Mouse (Mus musculus) neural tube, embryonic 15.5 days (tissue): ENCODE measurements around the gene Ppfibp1. TPM values are rescaled to one million over a fixed set of nuclear protein-coding genes. Genes with fewer than 3 reads are reported as not detected.
A peak's percentile ranks its signal among the peaks of the same experiment; 100 is the strongest.

Source experiments
- ATAC-seq: fragments of 200-750 bp; cut with Nextera tagmentation; 2 replicates; pipeline ENCODE4 v1.8.0; 2017; ENCODE audit warnings: mild to moderate bottlenecking, moderate TSS enrichment, moderate library complexity; ENCODE audit not compliant: low FRiP score
- H3K27ac ChIP-seq: fragments of 300-500 bp; sonication (generic); replicated peaks from 2 replicates; pipeline ENCODE4 v1.5.1; 2015; ENCODE audit warnings: mild to moderate bottlenecking, inconsistent platforms
- H3K27me3 ChIP-seq: fragments of 300-500 bp; sonication (generic); replicated peaks from 2 replicates; pipeline ENCODE4 v1.6.1; 2015; ENCODE audit warnings: inconsistent platforms
- H3K36me3 ChIP-seq: fragments of 300-500 bp; sonication (generic); 2 replicates; pipeline ENCODE4 v1.6.1; 2015; ENCODE audit warnings: inconsistent platforms
- H3K4me1 ChIP-seq: fragments of 300-500 bp; sonication (generic); 2 replicates; pipeline ENCODE4 v1.6.1; 2015; ENCODE audit warnings: inconsistent platforms
- H3K4me2 ChIP-seq: fragments of 300-500 bp; sonication (generic); 2 replicates; pipeline ENCODE4 v1.6.1; 2015; ENCODE audit warnings: inconsistent platforms, mild to moderate bottlenecking, moderate library complexity
- H3K4me3 ChIP-seq: fragments of 300-500 bp; sonication (generic); replicated peaks from 2 replicates; pipeline ENCODE4 v1.5.1; 2015; ENCODE audit warnings: mild to moderate bottlenecking, inconsistent platforms
- H3K9ac ChIP-seq: fragments of 300-500 bp; sonication (generic); replicated peaks from 2 replicates; pipeline ENCODE4 v1.6.1; 2015; ENCODE audit warnings: mild to moderate bottlenecking, inconsistent platforms
- H3K9me3 ChIP-seq: fragments of 300-500 bp; sonication (generic); replicated peaks from 2 replicates; pipeline ENCODE4 v1.6.1; 2016; ENCODE audit warnings: inconsistent platforms
- WGBS: fragments of 180-500 bp; shearing (Covaris S2); methylation state at CpG from one replicate; pipeline ENCODE4 v1.1.7; 2015; ENCODE audit warnings: mixed read lengths; 5-methylcytosine and 5-hydroxymethylcytosine counted together
- polyA plus RNA-seq: library from polyadenylated mRNA; unstranded; fragments of >200 nt; fragmentation: Nextera tagmentation; extraction: Ambion mirVana; gene quantifications from 2 replicates; pipeline ENCODE4 v1.2.1, GENCODE M21; 2015

Ppfibp1 gene
- polyA plus RNA-seq, 1 experiment from 2014 or later = 12.8 TPM

- Histone ChIP-seq H3K27me3 (no peaks in the 10 kb centered on the region), H3K4me3 (no peak within 1 kb of the TSS), H3K9ac (no peak within 1 kb of the TSS), H3K4me1 (no peaks in the 10 kb centered on the region), H3K9me3 (no peaks in the 10 kb centered on the region), H3K27ac (no peak within 1 kb of the TSS), H3K4me2 (no peak within 1 kb of the TSS), H3K36me3 (no peaks in the 10 kb centered on the region)
- no peak for ATAC-seq
- WGBS = 30% methylated on average over 13 of the region's 13 CpGs
Observed at GRCm38 (mm10) chr6:147032303-147032925, 144.1 kb downstream of the Ppfibp1 start, which contains the start of gene Rep15. Gene Rep15, plus strand, starts transcription at chr6:147032584.

- WGBS = 2% methylated on average over 66 of the region's 66 CpGs
- Histone ChIP-seq H3K9me3 (no peaks in the 10 kb centered on the region), H3K9ac (peak within 1 kb of the TSS; percentile 86), H3K36me3 (peaks cover 12% of the 10 kb centered on the region), H3K4me1 (peaks cover 22% of the 10 kb centered on the region), H3K4me3 (peak within 1 kb of the TSS; percentile 61), H3K4me2 (peak within 1 kb of the TSS; percentile 72), H3K27ac (peak within 1 kb of the TSS; percentile 92), H3K27me3 (peaks cover 6% of the 10 kb centered on the region)
- peak; percentile 100 for ATAC-seq
Observed at GRCm38 (mm10) chr6:147042291-147043290, 154.3 kb downstream of the Ppfibp1 start, which contains the start of gene Mrps35. Gene Mrps35, plus strand, starts transcription at chr6:147042764.

DNA sequence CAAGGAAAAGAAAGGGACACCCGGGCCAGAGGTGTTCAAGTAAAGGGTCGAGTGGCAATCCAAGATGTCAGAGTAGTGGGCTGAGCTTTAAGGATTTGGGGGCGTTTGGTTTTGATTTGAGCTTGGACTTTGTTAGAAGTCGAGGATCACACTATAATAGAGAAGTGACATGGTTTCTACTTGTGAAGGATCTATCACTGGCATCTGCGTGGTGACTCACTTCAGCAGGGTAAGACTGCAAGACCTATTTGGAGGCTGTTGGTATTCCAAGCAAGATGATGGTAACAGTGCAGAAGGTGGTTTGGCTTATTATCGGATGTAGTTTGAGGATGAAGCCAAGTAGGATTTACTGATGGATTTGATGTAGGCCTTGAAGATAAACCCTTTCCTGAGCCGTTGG lies 155.3 kb downstream of the Ppfibp1 start:
- Histone ChIP-seq H3K9ac (peak overlapping the region; percentile 86), H3K27me3 (peaks cover 6% of the 10 kb centered on the region), H3K9me3 (no peaks in the 10 kb centered on the region), H3K4me3 (peak overlapping the region; percentile 61), H3K27ac (no peak overlapping the region), H3K36me3 (peaks cover 23% of the 10 kb centered on the region), H3K4me1 (peaks cover 22% of the 10 kb centered on the region), H3K4me2 (peak overlapping the region; percentile 72)
- 55% methylated on average over 7 of the region's 7 CpGs for WGBS
- ATAC-seq = no peak

DNA sequence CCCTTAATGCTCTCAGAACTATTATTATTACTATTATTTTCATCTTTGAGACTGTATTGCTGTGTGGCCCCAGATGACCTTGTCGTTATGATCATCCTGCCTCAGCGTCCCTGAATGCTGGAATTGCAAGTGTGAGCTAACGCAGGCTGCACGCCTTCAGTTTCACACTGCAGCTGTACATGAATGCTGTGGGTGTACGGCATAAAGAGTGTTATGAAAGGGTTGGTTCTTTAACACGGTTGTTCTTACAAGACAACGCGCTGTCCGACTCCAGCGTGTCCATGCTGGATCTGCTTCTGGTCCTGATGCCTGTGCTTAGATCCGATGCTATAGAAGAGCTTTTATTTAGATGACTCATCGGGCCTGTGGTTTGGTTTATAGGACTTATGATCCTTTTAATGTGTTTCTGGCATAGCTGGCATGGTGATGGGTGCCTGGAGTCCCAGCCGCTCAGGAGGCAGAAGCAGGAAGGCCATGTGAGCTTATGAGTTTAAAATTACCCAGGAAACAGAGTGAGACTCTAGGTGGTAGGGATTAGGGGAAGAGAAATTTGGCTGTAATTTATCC lies 161.0 kb downstream of the Ppfibp1 start:
- 97% methylated on average over 13 of the region's 13 CpGs for WGBS
- Histone ChIP-seq H3K27me3 (no peaks in the 10 kb centered on the region), H3K4me1 (peaks cover 6% of the 10 kb centered on the region; the same call in 1 of the 2 replicates), H3K9me3 (no peaks in the 10 kb centered on the region), H3K36me3 (peaks cover 62% of the 10 kb centered on the region), H3K4me2 (no peak overlapping the region), H3K4me3 (no peak overlapping the region), H3K27ac (no peak overlapping the region), H3K9ac (no peak overlapping the region)
- ATAC-seq = no peak

GRCm38 (mm10) chr6:147051666-147052065 lies 163.4 kb downstream of the Ppfibp1 start:
- H3K4me1 ChIP-seq = no peaks in the 10 kb centered on the region
- peaks cover 76% of the 10 kb centered on the region for H3K36me3 ChIP-seq
- no peak for ATAC-seq
- no peaks in the 10 kb centered on the region for H3K9me3 ChIP-seq
- no peaks in the 10 kb centered on the region for H3K27me3 ChIP-seq
- no peak overlapping the region for H3K27ac ChIP-seq
- H3K4me2 ChIP-seq = no peak overlapping the region
- H3K4me3 ChIP-seq = no peak overlapping the region
- 96% methylated on average over 8 of the region's 8 CpGs for WGBS
- H3K9ac ChIP-seq = no peak overlapping the region

- no peaks in the 10 kb centered on the region for H3K4me1 ChIP-seq
- H3K9me3 ChIP-seq = no peaks in the 10 kb centered on the region
- H3K27ac ChIP-seq = no peak overlapping the region
- H3K4me2 ChIP-seq = no peak overlapping the region
- H3K4me3 ChIP-seq = no peak overlapping the region
- H3K9ac ChIP-seq = no peak overlapping the region
- 92% methylated on average over 9 of the region's 9 CpGs for WGBS
- peaks cover 73% of the 10 kb centered on the region for H3K36me3 ChIP-seq
- ATAC-seq = no peak
- no peaks in the 10 kb centered on the region for H3K27me3 ChIP-seq
Observed at GRCm38 (mm10) chr6:147052440-147052839, 164.2 kb downstream of the Ppfibp1 start.

DNA sequence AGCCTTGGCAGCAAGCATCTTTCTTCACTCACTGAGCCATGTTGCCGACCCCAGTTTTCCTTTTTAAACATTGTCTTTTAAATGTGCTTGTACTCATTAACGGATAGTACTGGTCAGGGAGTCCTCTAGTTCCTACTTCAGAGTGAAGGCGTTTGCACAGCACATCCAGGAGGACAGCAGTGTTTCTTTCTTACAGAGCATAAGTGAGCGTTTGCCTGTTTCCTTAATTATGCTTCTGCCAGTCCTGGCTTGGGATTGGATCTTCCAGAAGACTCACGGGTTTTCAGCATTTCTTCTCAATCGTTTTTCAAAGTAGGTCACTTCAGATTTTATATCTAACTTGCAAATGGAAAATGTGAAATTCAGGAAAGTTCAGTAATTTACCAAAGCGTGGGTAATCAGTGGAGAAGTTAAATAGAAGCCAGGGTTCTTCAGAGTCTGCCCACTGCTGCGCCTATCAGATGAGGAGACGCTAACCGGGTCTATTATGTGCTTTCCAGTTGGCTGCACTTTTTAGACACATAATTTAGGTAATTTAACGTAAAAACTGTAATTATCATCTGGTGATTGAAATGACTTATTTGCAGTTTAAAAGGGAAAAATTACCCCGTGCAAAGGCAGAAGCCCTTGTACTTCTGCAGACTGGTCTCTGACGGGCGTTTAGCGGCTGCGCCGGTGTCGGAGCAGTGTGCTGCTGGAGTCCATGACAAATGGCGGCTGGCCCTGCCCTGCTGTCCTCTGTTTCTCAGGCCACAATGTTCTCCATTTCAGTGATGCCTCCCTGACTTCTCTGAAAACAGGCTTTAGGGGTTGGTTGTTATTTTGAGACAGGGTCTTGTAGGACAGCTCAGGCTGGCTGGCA lies 165.7 kb downstream of the Ppfibp1 start:
- H3K4me2 ChIP-seq = no peak overlapping the region
- no peaks in the 10 kb centered on the region for H3K9me3 ChIP-seq
- H3K27ac ChIP-seq = no peak overlapping the region
- H3K36me3 ChIP-seq = peaks cover 62% of the 10 kb centered on the region
- no peak overlapping the region for H3K4me3 ChIP-seq
- no peak for ATAC-seq
- H3K4me1 ChIP-seq = no peaks in the 10 kb centered on the region
- no peak overlapping the region for H3K9ac ChIP-seq
- 87% methylated on average over 19 of the region's 19 CpGs for WGBS
- H3K27me3 ChIP-seq = no peaks in the 10 kb centered on the region

GRCm38 (mm10) chr6:147055374-147055977 lies 167.2 kb downstream of the Ppfibp1 start:
- H3K27ac ChIP-seq = no peak overlapping the region
- no peak overlapping the region for H3K4me2 ChIP-seq
- H3K4me3 ChIP-seq = no peak overlapping the region
- no peaks in the 10 kb centered on the region for H3K4me1 ChIP-seq
- ATAC-seq = no peak
- H3K9ac ChIP-seq = no peak overlapping the region
- peaks cover 50% of the 10 kb centered on the region for H3K36me3 ChIP-seq
- no peaks in the 10 kb centered on the region for H3K9me3 ChIP-seq
- 89% methylated on average over 10 of the region's 10 CpGs for WGBS
- H3K27me3 ChIP-seq = no peaks in the 10 kb centered on the region

GRCm38 (mm10) chr6:147059326-147059725 lies 171.0 kb downstream of the Ppfibp1 start:
- Histone ChIP-seq H3K4me1 (peaks cover 10% of the 10 kb centered on the region; the same call in 1 of the 2 replicates), H3K9me3 (no peaks in the 10 kb centered on the region), H3K4me2 (no peak overlapping the region), H3K36me3 (peaks cover 42% of the 10 kb centered on the region), H3K9ac (no peak overlapping the region), H3K27me3 (no peaks in the 10 kb centered on the region), H3K4me3 (no peak overlapping the region), H3K27ac (no peak overlapping the region)
- WGBS = 72% methylated on average over 7 of the region's 7 CpGs
- ATAC-seq = no peak

DNA sequence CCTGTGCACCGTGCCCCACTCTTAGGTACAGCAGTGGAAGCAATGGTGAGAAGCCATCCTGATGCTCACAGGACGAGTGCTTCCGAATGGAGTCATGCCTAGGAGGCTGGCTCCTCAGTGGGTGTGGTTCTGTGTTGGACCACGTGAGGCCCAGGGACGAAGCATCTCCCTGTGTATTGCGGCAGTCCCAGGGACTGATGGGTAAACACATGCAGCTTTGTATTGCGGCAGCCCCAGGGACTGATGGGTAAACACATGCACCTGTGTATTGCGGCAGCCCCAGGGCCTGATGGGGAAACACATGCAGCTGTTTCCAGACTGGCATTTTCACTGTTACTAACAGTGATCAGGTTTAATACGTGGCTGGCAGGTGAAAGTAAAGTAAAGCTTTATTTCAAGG lies 173.3 kb downstream of the Ppfibp1 start:
- Histone ChIP-seq H3K36me3 (peaks cover 26% of the 10 kb centered on the region), H3K27ac (no peak overlapping the region), H3K27me3 (no peaks in the 10 kb centered on the region), H3K9me3 (no peaks in the 10 kb centered on the region), H3K4me3 (no peak overlapping the region), H3K4me1 (peaks cover 10% of the 10 kb centered on the region; the same call in 1 of the 2 replicates), H3K9ac (no peak overlapping the region), H3K4me2 (no peak overlapping the region)
- 55% methylated on average over 9 of the region's 9 CpGs for WGBS
- peak; percentile 72 for ATAC-seq
